Mouse (Mus musculus) cerebellum, adult 2 months (tissue): Measurements from ENCODE around the gene Gins3.
"Not testable (repeated sequence)": the region's sequence is repeated elsewhere in the genome, so short reads cannot be mapped to it uniquely, and the experiment has no call there.

ENCODE experiments used
- CTCF ChIP-seq: fragments of 200-500 bp; IDR thresholded peaks from 2 replicates; pipeline ENCODE4 v1.5.1; 2011; ENCODE audit warnings: low read depth, mild to moderate bottlenecking, control low read depth, low read length, moderate library complexity, borderline replicate concordance; ENCODE audit not compliant: insufficient read depth
- POLR2A ChIP-seq: fragments of 200-500 bp; IDR thresholded peaks from 2 replicates; pipeline ENCODE4 v1.6.1; 2011; ENCODE audit warnings: low read length, control low read depth, borderline replicate concordance; ENCODE audit not compliant: insufficient read depth

DNA sequence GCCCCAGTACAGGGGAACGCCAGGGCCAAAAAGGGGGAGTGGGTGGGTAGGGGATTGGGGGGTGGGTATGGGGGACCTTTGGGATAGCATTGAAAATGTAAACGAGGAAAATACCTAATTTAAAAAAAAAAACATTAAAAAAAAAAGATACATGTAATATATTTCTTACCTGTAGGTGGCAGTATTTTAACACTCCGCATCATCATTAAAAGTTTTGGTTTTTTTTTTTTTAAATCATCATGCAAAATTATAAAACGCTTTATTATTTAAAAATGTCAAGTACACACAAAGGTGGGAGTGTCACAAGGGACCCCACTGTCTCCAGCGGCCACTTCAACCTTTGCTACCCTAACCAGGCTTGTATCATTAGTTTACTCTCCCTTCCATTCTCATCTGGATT, 26.7 kb upstream of the Gins3 start:
- TF ChIP-seq CTCF, POLR2A: not testable (repeated sequence)
